Mouse (Mus musculus) heart, embryonic 11.5 days (tissue): ENCODE results near the gene Pde9a. TPM values are rescaled to one million over a fixed set of nuclear protein-coding genes. Genes with fewer than 3 reads are reported as not detected.

Experiments
- ATAC-seq: fragments of 200-750 bp; cut with Nextera tagmentation; replicated peaks from 2 replicates; pipeline ENCODE4 v1.8.0; 2017; ENCODE audit warnings: moderate library complexity; ENCODE audit not compliant: insufficient number of reproducible peaks, low FRiP score, low TSS enrichment
- H3K27ac ChIP-seq: fragments of 300-500 bp; sonication (generic); 2 replicates; pipeline ENCODE4 v1.5.1; 2014; ENCODE audit warnings: mild to moderate bottlenecking, low read depth, low read length
- H3K27me3 ChIP-seq: fragments of 300-500 bp; sonication (generic); 2 replicates; pipeline ENCODE4 v1.6.1; 2014; ENCODE audit warnings: mild to moderate bottlenecking, low read length, mixed read lengths; ENCODE audit not compliant: control insufficient read depth, insufficient read depth
- H3K36me3 ChIP-seq: fragments of 300-500 bp; sonication (generic); 2 replicates; pipeline ENCODE4 v1.6.1; 2014; ENCODE audit warnings: mild to moderate bottlenecking, low read length, moderate library complexity, mixed read lengths; ENCODE audit not compliant: control insufficient read depth, insufficient read depth
- H3K4me1 ChIP-seq: fragments of 300-500 bp; sonication (generic); 2 replicates; pipeline ENCODE4 v1.6.1; 2014; ENCODE audit warnings: low read length; ENCODE audit not compliant: control insufficient read depth, insufficient read depth
- H3K4me2 ChIP-seq: fragments of 300-500 bp; sonication (generic); 2 replicates; pipeline ENCODE4 v1.6.1; 2014; ENCODE audit warnings: mild to moderate bottlenecking, moderate library complexity
- H3K4me3 ChIP-seq: fragments of 300-500 bp; sonication (generic); 2 replicates; pipeline ENCODE4 v1.5.1; 2014; ENCODE audit warnings: low read depth, low read length
- H3K9ac ChIP-seq: fragments of 300-500 bp; sonication (generic); 2 replicates; pipeline ENCODE4 v1.6.1; 2014; ENCODE audit warnings: mild to moderate bottlenecking, low read depth, low read length, moderate library complexity
- H3K9me3 ChIP-seq: fragments of 300-500 bp; sonication (generic); replicated peaks from 2 replicates; pipeline ENCODE4 v1.6.1; 2016; ENCODE audit warnings: low read length; ENCODE audit not compliant: control insufficient read depth
- WGBS: fragments of 180-500 bp; shearing (Covaris S2); extraction: QIAGEN DNeasy Blood & Tissue Kit; methylation state at CpG from one replicate; pipeline ENCODE4 v1.1.7; 2014; ENCODE audit not compliant: insufficient replicate concordance; 5-methylcytosine and 5-hydroxymethylcytosine counted together
- polyA plus RNA-seq: library from polyadenylated mRNA; unstranded; fragments of >200 nt; fragmentation: Nextera tagmentation; extraction: Ambion mirVana; gene quantifications from 2 replicates; pipeline ENCODE4 v1.2.1, GENCODE M21; 2014

Gene Pde9a
- polyA plus RNA-seq, 1 experiment from 2014 or later = 7.1 TPM

DNA sequence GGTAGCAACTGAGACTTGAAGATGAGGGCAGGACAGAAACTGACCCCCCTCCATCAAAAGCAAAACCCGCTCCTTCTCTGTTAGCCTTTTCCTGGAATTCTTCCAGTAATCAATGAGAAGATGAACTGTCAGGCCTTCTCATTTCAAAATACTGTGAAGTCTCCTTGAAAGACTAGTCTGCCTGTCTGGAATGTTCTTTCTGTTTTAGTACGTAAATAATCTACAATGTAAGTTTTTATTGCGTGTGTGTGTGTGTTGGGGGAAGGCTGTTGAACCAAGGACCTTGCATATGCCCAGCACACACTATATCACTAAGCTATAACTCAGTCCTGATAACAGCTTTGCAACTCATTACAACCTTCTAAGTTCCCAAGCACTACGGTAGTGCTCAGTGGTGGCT lies 139.1 kb downstream of the Pde9a start:
- H3K4me2 ChIP-seq = no peak overlapping the region
- H3K27ac ChIP-seq = no peak overlapping the region
- H3K27me3 ChIP-seq = no peaks in the 10 kb centered on the region
- peaks cover 28% of the 10 kb centered on the region for H3K36me3 ChIP-seq
- ATAC-seq = no peak
- 92% methylated on average over 4 of the region's 4 CpGs for WGBS
- no peaks in the 10 kb centered on the region for H3K9me3 ChIP-seq
- no peak overlapping the region for H3K4me3 ChIP-seq
- no peak overlapping the region for H3K9ac ChIP-seq
- H3K4me1 ChIP-seq = peaks cover 7% of the 10 kb centered on the region; the same call in 1 of the 2 replicates

GRCm38 (mm10) chr17:31525816-31526215 lies 139.8 kb downstream of the Pde9a start:
- no peak overlapping the region for H3K4me2 ChIP-seq
- ATAC-seq = no peak
- peaks cover 28% of the 10 kb centered on the region for H3K36me3 ChIP-seq
- H3K27me3 ChIP-seq = no peaks in the 10 kb centered on the region
- H3K4me1 ChIP-seq = peaks cover 7% of the 10 kb centered on the region; the same call in 1 of the 2 replicates
- no peaks in the 10 kb centered on the region for H3K9me3 ChIP-seq
- no peak overlapping the region for H3K27ac ChIP-seq
- no peak overlapping the region for H3K9ac ChIP-seq
- 97% methylated on average over 3 of the region's 3 CpGs for WGBS
- no peak overlapping the region for H3K4me3 ChIP-seq

Other genes starting within 250 kb of the Pde9a start
- not detected in 2 replicates for gene Tff2, start 241.9 kb upstream of the Pde9a start, polyA plus RNA-seq
- 0.31 TPM in 1 of 2 replicates, not detected in the other for gene Tff1, start 220.9 kb upstream of the Pde9a start, polyA plus RNA-seq
- 0.07 TPM in 1 of 2 replicates, not detected in the other for gene Tmprss3, start 187.2 kb upstream of the Pde9a start, polyA plus RNA-seq
- 2.4 and 2.9 TPM in 2 replicates for gene Ubash3a, start 178.3 kb upstream of the Pde9a start, polyA plus RNA-seq
- gene Rsph1, start 108.8 kb upstream of the Pde9a start, polyA plus RNA-seq = 1.7 and 1.9 TPM in 2 replicates
- gene Slc37a1, start 99.4 kb upstream of the Pde9a start, polyA plus RNA-seq = 4.6 TPM in 2 replicates
- 20.5 and 22.2 TPM in 2 replicates for gene Wdr4, start 133.8 kb downstream of the Pde9a start, polyA plus RNA-seq
- gene Ndufv3, start 133.9 kb downstream of the Pde9a start, polyA plus RNA-seq = 528 and 531 TPM in 2 replicates
- 19.8 and 20.4 TPM in 2 replicates for gene Pknox1, start 178.5 kb downstream of the Pde9a start, polyA plus RNA-seq